9 mouse cellular contexts compared by ENCODE assay signal in genomic region chr15:100470037-100470436, GRCm38 (mm10). TPM values are rescaled to one million over a fixed set of nuclear protein-coding genes. Genes with fewer than 3 reads are reported as not detected.
DNase-seq lines count a peak whose midpoint lies in the region; ATAC-seq lines count a peak whose summit lies in the region.
"Had no signal": no experiment of that assay in that cellular context is flagged by ENCODE, and none has a peak within 500 bp of the region (broad histone marks: within the 10 kb centered on the region; RNA-seq: fewer than 3 reads in every experiment).

No protein-coding gene starts in this region.

- peak overlapping the region; percentile 93 for H3K4me2 ChIP-seq in lung, embryonic 15.5 days
- peak overlapping the region; percentile 92 for H3K4me2 ChIP-seq in limb, embryonic 13.5 days (replicated peaks)
- peak overlapping the region; percentile 97 for H3K4me2 ChIP-seq in stomach, embryonic 16.5 days (ENCODE audit: low read depth, low read length)

- no peaks in the 10 kb centered on the region for H3K9me3 ChIP-seq in lung, embryonic 15.5 days
- H3K9me3 ChIP-seq in hindbrain, embryonic 10.5 days = no peaks in the 10 kb centered on the region; the same call in 1 of the 2 replicates
- H3K9me3 ChIP-seq in limb, embryonic 13.5 days = no peaks in the 10 kb centered on the region
- H3K9me3 ChIP-seq in stomach, embryonic 16.5 days (replicated peaks; ENCODE audit: control insufficient read depth, low read length) = no peaks in the 10 kb centered on the region

- WGBS in lung, embryonic 15.5 days = 51% methylated on average over 10 of the region's 10 CpGs
- 75% methylated on average over 10 of the region's 10 CpGs for WGBS in hindbrain, embryonic 10.5 days
- WGBS in limb, embryonic 13.5 days = 72% methylated on average over 10 of the region's 10 CpGs
- 51% methylated on average over 10 of the region's 10 CpGs for WGBS in stomach, embryonic 16.5 days

- peaks cover 20% of the 10 kb centered on the region for H3K4me1 ChIP-seq in lung, embryonic 15.5 days
- H3K4me1 ChIP-seq in hindbrain, embryonic 10.5 days (replicated peaks) = peaks cover 34% of the 10 kb centered on the region
- H3K4me1 ChIP-seq in limb, embryonic 13.5 days = peaks cover 19% of the 10 kb centered on the region
- peaks cover 19% of the 10 kb centered on the region for H3K4me1 ChIP-seq in stomach, embryonic 16.5 days (ENCODE audit: control insufficient read depth, insufficient read depth, low read length)

- no peak overlapping the region for H3K27ac ChIP-seq in lung, embryonic 15.5 days
- H3K27ac ChIP-seq in hindbrain, embryonic 10.5 days = no peak overlapping the region
- no peak overlapping the region for H3K27ac ChIP-seq in limb, embryonic 13.5 days
- no peak overlapping the region for H3K27ac ChIP-seq in stomach, embryonic 16.5 days (ENCODE audit: low read length)

- ATAC-seq in lung, embryonic 15.5 days (ENCODE audit: borderline replicate concordance, extremely low read depth, low FRiP score, low TSS enrichment) = no peak
- no peak for ATAC-seq in limb, embryonic 13.5 days (ENCODE audit: low FRiP score, low read depth)
- no peak for ATAC-seq in stomach, embryonic 16.5 days (ENCODE audit: insufficient read depth, low FRiP score)

- H3K4me3 ChIP-seq in lung, embryonic 15.5 days = peak overlapping the region; percentile 83
- H3K4me3 ChIP-seq in hindbrain, embryonic 10.5 days = peak overlapping the region; percentile 86
- peak overlapping the region; percentile 87 for H3K4me3 ChIP-seq in limb, embryonic 13.5 days
- peak overlapping the region; percentile 67 for H3K4me3 ChIP-seq in stomach, embryonic 16.5 days (replicated peaks; ENCODE audit: low read length)

- peak overlapping the region; percentile 90 for H3K9ac ChIP-seq in lung, embryonic 15.5 days
- peak overlapping the region; percentile 85 for H3K9ac ChIP-seq in limb, embryonic 13.5 days
- H3K9ac ChIP-seq in stomach, embryonic 16.5 days (ENCODE audit: low read length) = peak overlapping the region; percentile 90; the same call in 1 of the 2 replicates

- peaks cover 23% of the 10 kb centered on the region for H3K36me3 ChIP-seq in lung, embryonic 15.5 days
- peaks cover 45% of the 10 kb centered on the region for H3K36me3 ChIP-seq in hindbrain, embryonic 10.5 days
- peaks cover 43% of the 10 kb centered on the region for H3K36me3 ChIP-seq in limb, embryonic 13.5 days
- peaks cover 3% of the 10 kb centered on the region; the same call in 1 of the 2 replicates for H3K36me3 ChIP-seq in stomach, embryonic 16.5 days (ENCODE audit: control insufficient read depth, insufficient read depth, low read length)

- no peaks in the 10 kb centered on the region for H3K27me3 ChIP-seq in lung, embryonic 15.5 days
- no peaks in the 10 kb centered on the region for H3K27me3 ChIP-seq in hindbrain, embryonic 10.5 days (ENCODE audit: insufficient read depth, poor library complexity, severe bottlenecking)
- no peaks in the 10 kb centered on the region for H3K27me3 ChIP-seq in limb, embryonic 13.5 days
- H3K27me3 ChIP-seq in stomach, embryonic 16.5 days (ENCODE audit: control insufficient read depth, insufficient read depth, low read length) = no peaks in the 10 kb centered on the region

- no peak for DNase-seq in lung, postnatal 36 days
- no peak for DNase-seq in hindbrain, embryonic 10.5 days (ENCODE audit: low spot score)
- no peak for DNase-seq in adrenal gland, postnatal 4 days (ENCODE audit: low spot score in 2 of 2)
- DNase-seq in spleen, postnatal 4 days (ENCODE audit: low spot score in 2 of 2) = no peak
- no peak for DNase-seq in thymus, postnatal 36 days

RNA-seq across cellular contexts. Expression of gene Letmd1, which starts 1.2 kb away (rescaled TPM):
- polyA plus RNA-seq in lung, embryonic 15.5 days (2015; fragmentation: Nextera tagmentation; extraction: Ambion mirVana) = 19.5 and 21.5 TPM in 2 replicates
- polyA plus RNA-seq in hindbrain, embryonic 10.5 days (2016; fragmentation: Nextera tagmentation; extraction: Ambion mirVana) = 38.0 and 41.2 TPM in 2 replicates
- 34.1 and 34.3 TPM in 2 replicates for polyA plus RNA-seq in limb, embryonic 13.5 days (2015; fragmentation: Nextera tagmentation; extraction: Ambion mirVana)
- 25.8 and 26.7 TPM in 2 replicates for polyA plus RNA-seq in stomach, embryonic 16.5 days (2015; fragmentation: Nextera tagmentation; extraction: Ambion mirVana)
- total RNA-seq in adrenal gland, postnatal 4 days (2021) = 100 to 1,000 TPM in 1 of 2 experiments, 10 to 100 TPM in 1; 93.9 to 111 TPM

RNA-seq across cellular contexts. Expression of gene Csrnp2, which starts 25.3 kb away (rescaled TPM):
- polyA plus RNA-seq in lung, embryonic 15.5 days (2015; fragmentation: Nextera tagmentation; extraction: Ambion mirVana) = 12.5 and 12.7 TPM in 2 replicates
- polyA plus RNA-seq in hindbrain, embryonic 10.5 days (2016; fragmentation: Nextera tagmentation; extraction: Ambion mirVana) = 20.9 and 26.2 TPM in 2 replicates
- polyA plus RNA-seq in limb, embryonic 13.5 days (2015; fragmentation: Nextera tagmentation; extraction: Ambion mirVana) = 23.8 and 24.9 TPM in 2 replicates
- 6.7 and 7.3 TPM in 2 replicates for polyA plus RNA-seq in stomach, embryonic 16.5 days (2015; fragmentation: Nextera tagmentation; extraction: Ambion mirVana)
- total RNA-seq in adrenal gland, postnatal 4 days (2021) = 10 to 100 TPM in 1 of 2 experiments, 1 to 10 TPM in 1; 7.4 to 10.1 TPM

RNA-seq across cellular contexts. Expression of gene Slc11a2, which starts 45.2 kb away (rescaled TPM):
- polyA plus RNA-seq in lung, embryonic 15.5 days (2015; fragmentation: Nextera tagmentation; extraction: Ambion mirVana) = 20.3 and 26.0 TPM in 2 replicates
- 25.1 and 26.2 TPM in 2 replicates for polyA plus RNA-seq in hindbrain, embryonic 10.5 days (2016; fragmentation: Nextera tagmentation; extraction: Ambion mirVana)
- 18.7 and 25.3 TPM in 2 replicates for polyA plus RNA-seq in limb, embryonic 13.5 days (2015; fragmentation: Nextera tagmentation; extraction: Ambion mirVana)
- 27.0 and 28.3 TPM in 2 replicates for polyA plus RNA-seq in stomach, embryonic 16.5 days (2015; fragmentation: Nextera tagmentation; extraction: Ambion mirVana)
- total RNA-seq in adrenal gland, postnatal 4 days (2021) = 10 to 100 TPM; 73.1 to 89.5 TPM

RNA-seq across cellular contexts. Expression of gene Gm5475, which starts 48.1 kb away (rescaled TPM):
- 0.06 and 0.09 TPM in 2 replicates for polyA plus RNA-seq in lung, embryonic 15.5 days (2015; fragmentation: Nextera tagmentation; extraction: Ambion mirVana)
- not detected in 2 replicates for polyA plus RNA-seq in hindbrain, embryonic 10.5 days (2016; fragmentation: Nextera tagmentation; extraction: Ambion mirVana)
- polyA plus RNA-seq in limb, embryonic 13.5 days (2015; fragmentation: Nextera tagmentation; extraction: Ambion mirVana) = 0.05 TPM in 1 of 2 replicates, not detected in the other
- 0.13 TPM in 1 of 2 replicates, not detected in the other for polyA plus RNA-seq in stomach, embryonic 16.5 days (2015; fragmentation: Nextera tagmentation; extraction: Ambion mirVana)
- under 1 TPM; 0.23 to 0.59 TPM for total RNA-seq in adrenal gland, postnatal 4 days (2021)
- total RNA-seq: monocyte, adult 5-6 weeks had no signal
